Mouse (Mus musculus) bone marrow macrophage, adult 2 months (primary cell): ENCODE data around the gene Ccdc8. TPM values are rescaled to one million over a fixed set of nuclear protein-coding genes. Genes with fewer than 3 reads are reported as not detected.

Source experiments
- H3K27ac ChIP-seq: 2 replicates; pipeline ENCODE4 v1.5.1; 2012; ENCODE audit warnings: low read depth, low read length; ENCODE audit not compliant: insufficient read depth
- H3K4me1 ChIP-seq: 2 replicates; pipeline ENCODE4 v1.6.1; 2012; ENCODE audit warnings: low read length; ENCODE audit not compliant: control insufficient read depth, insufficient read depth
- H3K4me3 ChIP-seq: 2 replicates; pipeline ENCODE4 v1.5.1; 2012; ENCODE audit warnings: mild to moderate bottlenecking, low read length, moderate library complexity; ENCODE audit not compliant: insufficient read depth
- CTCF ChIP-seq: IDR thresholded peaks from 2 replicates; pipeline ENCODE4 v1.5.1; 2012; ENCODE audit warnings: low read depth, mild to moderate bottlenecking, low read length, moderate library complexity
- POLR2A ChIP-seq: IDR thresholded peaks from 2 replicates; pipeline ENCODE4 v1.6.1; 2012; ENCODE audit warnings: mild to moderate bottlenecking, low read depth, low read length, borderline replicate concordance
- polyA plus RNA-seq: library from polyadenylated mRNA; stranded (reverse); fragments of >200 nt; gene quantifications from 2 replicates; pipeline ENCODE4 v1.2.4, GENCODE M21; 2012; ENCODE audit not compliant: missing spikeins, insufficient read depth, insufficient read length

Ccdc8 gene
- not detected in 2 replicates for polyA plus RNA-seq

DNA sequence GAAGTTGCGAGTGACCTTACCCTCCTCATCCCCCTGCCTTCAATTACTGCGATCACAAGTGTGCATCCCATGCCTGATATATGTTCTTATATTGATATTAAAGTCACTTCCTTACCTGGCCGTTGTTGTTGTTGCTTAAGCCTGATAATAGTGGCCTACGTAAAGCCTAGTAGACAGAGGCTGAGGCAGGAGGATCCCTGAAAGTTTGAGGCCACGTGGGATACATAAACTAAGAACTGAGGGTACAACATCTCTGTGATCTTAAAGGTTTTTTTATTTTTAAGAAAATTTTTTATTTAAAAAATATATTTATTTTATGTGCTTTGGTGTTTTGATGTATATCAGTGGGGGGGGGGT is at the start of gene Ccdc8:
Gene Ccdc8, plus strand, starts transcription at position 258 of the 357 bp plus-strand sequence.
- H3K4me1 ChIP-seq: no peaks in the 10 kb centered on the region
- no peak within 1 kb of the TSS for H3K27ac ChIP-seq
- TF ChIP-seq POLR2A: no peak
- no peak for TF ChIP-seq CTCF
- H3K4me3 ChIP-seq: no peak within 1 kb of the TSS

DNA sequence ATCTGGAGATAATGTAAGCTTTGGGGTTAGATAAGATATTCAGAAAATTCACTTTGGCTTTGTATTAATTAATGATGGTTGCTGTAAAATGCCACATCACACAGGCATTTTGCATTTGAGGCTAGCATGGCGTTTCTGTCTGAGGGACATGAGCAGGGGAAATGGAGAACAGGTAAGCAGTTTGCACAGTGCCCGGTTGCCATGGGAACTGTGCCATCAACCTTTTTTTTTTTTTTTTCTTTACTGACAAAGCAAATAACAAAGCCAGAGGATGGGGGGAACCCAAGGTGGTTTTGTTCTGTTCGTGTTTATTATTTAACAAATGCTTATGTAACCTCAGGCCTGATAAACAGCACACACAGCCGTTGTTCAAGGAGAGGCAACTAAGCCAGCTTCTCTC is 49.6 kb upstream of the Ccdc8 start:
- TF ChIP-seq POLR2A (no peak), CTCF (no peak)
- Histone ChIP-seq H3K4me3 (no peak overlapping the region), H3K4me1 (no peaks in the 10 kb centered on the region), H3K27ac (no peak overlapping the region)

DNA sequence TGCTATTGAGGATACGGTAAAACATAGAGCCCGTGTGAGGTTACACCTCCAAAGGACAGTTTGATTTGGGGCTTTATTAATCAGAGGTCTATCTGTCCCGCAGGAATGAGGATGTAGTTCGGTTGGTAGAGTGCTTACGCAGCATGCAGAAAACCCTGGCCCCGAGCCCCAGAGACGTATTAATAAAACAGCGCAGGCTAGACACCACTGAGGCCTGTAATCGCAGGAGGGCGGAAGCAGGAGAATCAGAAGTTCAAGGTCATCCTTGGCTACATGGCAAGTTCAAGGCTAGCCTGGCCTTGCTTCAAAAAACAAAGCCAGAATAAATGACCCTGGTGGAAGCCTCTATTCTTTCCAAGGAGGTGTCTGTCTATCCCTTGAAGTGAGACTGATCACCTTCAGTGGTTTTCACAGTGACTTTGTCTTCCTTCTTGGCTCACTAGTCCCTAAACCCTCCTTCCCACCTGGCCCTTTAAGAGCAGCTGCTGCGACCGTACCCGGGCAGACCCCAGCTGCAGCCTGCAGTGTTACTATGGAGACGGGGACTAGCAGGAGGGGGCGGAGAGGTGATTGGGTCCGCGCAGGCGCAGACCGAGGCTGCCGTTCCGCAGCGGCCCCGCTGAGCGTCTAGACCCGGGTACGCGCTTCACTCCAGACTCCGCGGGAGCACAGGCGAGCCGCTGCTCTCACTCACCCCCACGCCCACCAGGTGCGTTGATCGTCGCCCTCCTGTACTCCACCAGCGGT is 48.3 kb upstream of the Ccdc8 start, which contains the start of gene Pnmal2:
Gene Pnmal2, plus strand, starts transcription at position 622 of the 747 bp plus-strand sequence.
- Histone ChIP-seq H3K27ac (no peak within 1 kb of the TSS), H3K4me1 (no peaks in the 10 kb centered on the region), H3K4me3 (peak within 1 kb of the TSS; percentile 43)
- TF ChIP-seq POLR2A (no peak), CTCF (no peak)

DNA sequence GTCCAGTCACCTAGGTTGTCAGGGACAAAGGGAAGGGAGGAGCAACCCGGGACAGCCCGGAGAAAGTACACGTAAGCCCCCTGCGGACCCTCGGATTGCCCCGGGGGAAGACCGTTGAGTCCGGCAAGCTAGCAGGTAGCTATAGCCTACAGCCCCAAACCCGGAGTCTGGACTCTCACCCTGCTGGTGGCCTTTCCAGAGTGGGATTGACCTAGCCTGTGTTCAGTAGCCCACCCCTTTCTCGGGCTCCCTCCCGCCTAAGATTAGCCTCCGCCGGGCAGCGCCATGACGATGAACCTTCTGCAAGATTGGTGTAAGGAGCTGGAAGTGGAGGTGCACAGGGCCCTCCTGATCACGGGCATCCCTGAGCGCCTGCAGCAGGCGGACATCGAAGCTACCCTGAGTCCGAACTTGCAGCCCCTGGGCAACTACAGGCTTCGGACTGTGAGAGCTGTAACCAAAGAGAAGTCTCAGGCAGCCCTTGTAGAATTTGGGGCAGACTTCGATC is 47.6 kb upstream of the Ccdc8 start:
- H3K27ac ChIP-seq: no peak overlapping the region
- H3K4me1 ChIP-seq: no peaks in the 10 kb centered on the region
- TF ChIP-seq CTCF: no peak
- no peak for TF ChIP-seq POLR2A
- H3K4me3 ChIP-seq: peak overlapping the region; percentile 43

DNA sequence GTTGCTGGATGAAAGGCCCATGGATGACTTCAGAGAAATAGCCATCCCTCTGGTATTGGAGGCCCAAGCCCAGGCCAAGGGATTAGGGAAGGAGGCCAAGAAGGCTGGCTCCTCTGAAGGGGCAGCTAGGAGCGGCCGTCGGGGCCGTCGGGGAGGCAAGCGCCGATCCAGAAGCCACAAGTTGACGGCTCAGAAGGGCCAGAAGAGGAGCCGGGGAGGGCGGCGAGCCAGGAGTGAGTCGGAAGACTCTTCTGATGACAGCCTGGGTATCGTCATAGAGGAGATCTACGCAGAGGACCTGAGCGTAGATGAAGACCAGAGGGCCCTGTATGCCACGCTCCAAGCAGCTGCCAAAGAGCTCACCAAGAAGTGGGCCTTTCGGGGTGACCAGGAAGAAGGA is 47.1 kb upstream of the Ccdc8 start:
- no peak overlapping the region for H3K27ac ChIP-seq
- H3K4me1 ChIP-seq: no peaks in the 10 kb centered on the region
- no peak overlapping the region for H3K4me3 ChIP-seq
- TF ChIP-seq CTCF (no peak), POLR2A (no peak)

DNA sequence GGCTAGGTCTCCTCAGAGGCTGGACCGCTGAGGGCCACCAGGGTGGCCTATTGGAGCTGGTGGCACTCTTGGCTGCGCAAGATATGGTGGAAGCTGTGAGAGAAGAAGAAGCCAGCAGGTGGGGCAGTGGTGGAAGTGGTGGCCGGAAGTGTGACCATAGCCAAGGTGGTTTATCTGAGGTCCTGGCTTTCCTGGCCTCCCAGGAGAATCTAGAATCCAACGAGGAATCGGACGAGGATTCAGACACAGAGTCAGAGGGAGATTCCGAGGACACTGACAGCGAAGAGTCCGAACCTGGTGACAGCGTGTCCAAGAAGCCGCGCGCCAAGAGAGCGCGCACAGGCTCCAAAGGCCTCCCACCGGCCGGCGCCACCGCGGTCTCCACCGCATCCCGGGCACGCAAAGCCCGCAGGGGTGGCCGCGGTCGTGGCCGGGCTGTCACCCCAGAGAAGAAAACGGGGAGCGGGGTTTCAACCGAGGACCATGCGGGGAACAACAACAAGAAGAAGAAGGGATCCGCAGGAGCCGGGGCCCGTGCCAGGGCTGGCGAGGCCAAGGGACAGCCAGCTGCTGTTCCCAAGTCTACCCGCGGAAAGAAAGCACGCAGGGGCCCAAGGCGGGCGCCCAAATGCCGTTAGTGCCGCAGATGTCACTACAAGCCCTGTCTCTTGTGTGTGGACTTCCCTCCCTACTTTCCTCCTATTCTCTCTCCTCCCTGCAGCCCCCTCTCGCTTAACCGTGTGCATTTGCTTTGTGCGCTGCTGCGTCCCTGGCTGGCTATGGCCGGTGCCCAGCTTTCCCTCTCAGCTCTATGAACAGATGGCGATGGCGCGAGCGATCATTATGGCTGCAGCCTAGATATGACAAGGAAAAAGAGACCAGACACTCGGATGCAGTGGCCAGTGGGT is 45.8 kb upstream of the Ccdc8 start:
- Histone ChIP-seq H3K27ac (no peak overlapping the region), H3K4me1 (no peaks in the 10 kb centered on the region), H3K4me3 (no peak overlapping the region)
- TF ChIP-seq POLR2A: no peak
- no peak for TF ChIP-seq CTCF

DNA sequence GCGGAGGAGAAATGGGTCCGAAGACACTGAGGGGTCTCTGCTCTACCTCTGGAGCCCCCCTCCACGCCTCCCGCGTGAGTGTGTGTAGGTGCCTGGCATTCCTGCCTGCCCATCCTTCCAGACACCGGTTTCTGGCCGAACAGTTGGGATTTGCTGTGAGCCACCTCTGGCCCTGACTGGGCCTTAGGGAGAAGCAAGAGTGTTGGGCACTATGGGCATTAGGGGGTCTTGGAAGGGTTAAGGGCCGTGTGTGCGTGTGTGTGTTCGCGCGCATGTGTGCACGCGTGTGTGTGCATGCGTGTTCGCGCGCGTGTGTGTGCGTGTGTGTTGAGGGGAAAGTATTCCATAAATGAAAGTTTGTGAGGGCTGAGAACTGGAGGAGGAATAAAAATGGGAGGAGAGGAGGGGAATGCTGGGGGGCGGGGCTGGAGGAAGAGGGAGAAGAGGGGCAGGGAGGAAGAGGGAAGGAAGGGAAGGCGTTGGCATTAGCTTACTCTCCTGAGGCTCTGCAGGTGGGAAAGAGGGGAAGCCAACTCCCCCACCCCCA is 45.1 kb upstream of the Ccdc8 start:
- Histone ChIP-seq H3K4me1 (no peaks in the 10 kb centered on the region), H3K27ac (no peak overlapping the region), H3K4me3 (no peak overlapping the region)
- TF ChIP-seq CTCF (no peak), POLR2A (no peak)

DNA sequence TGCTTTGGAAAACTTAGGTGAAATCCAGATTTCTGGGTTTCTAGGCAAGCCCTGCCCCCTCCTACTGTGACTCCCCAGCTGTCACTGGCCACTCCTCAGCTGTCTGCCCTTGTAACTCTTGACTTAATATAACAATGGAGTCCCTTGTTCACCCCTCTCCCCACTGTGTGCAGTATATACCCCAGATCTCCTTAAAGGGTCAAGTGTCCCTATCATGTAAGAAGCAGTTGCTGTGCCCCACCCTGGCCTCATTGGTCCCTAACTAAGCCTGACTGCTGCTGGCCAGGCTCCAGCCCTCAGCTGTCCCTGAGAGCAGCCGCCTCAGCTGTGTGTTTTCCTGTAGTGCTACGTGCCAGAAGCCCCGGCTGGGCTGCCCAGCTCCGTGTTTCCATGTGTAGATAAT is 44.5 kb upstream of the Ccdc8 start:
- TF ChIP-seq CTCF (no peak), POLR2A (no peak)
- H3K4me3 ChIP-seq: no peak overlapping the region
- no peak overlapping the region for H3K27ac ChIP-seq
- no peaks in the 10 kb centered on the region for H3K4me1 ChIP-seq

DNA sequence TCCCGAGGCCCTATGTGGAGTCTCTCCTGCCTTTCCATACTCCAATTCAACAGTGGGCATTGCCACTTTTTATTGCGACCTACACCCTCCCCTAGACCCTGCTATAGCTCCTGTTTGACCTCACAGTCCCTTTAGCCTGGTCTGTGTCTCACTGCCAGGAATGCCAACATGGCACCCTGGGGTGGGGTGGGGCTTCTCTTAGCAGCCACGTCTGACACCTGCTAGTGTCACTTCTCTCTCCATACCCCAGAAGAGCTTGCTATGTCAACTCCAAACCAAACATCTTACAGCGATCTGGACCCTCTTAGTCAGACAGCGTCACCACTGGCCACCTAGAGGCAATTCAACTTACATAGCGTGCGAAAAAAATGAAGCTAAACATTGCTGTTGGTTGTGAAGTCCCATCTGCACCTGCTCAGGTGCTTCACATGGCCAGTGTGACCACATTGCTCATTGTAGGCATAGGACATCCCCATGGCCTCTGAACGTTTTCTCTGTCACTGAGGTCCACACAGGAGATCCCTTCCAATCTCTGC is 43.5 kb upstream of the Ccdc8 start:
- no peak overlapping the region for H3K27ac ChIP-seq
- no peak overlapping the region for H3K4me3 ChIP-seq
- H3K4me1 ChIP-seq: no peaks in the 10 kb centered on the region
- TF ChIP-seq CTCF (no peak), POLR2A (no peak)
